Mouse (Mus musculus) limb, embryonic 14.5 days (tissue): ENCODE measurements at regions not wholly inside any gene's neighbourhood (a gene's known extent, or its start where the extent isn't known, plus 50 kb on each side); places are given as distances from the start of the nearest gene placed in this dataset.

Experiments used
- ATAC-seq: fragments of 200-750 bp; cut with Nextera tagmentation; 2 replicates; pipeline ENCODE4 v1.8.0; 2017; ENCODE audit warnings: low read depth, moderate number of reproducible peaks, moderate TSS enrichment; ENCODE audit not compliant: low FRiP score
- DNase-seq: peaks from one replicate; pipeline ENCODE4 v3.0.0-alpha.2; 2015; ENCODE audit warnings: low spot score
- H3K27ac ChIP-seq: fragments of 300-500 bp; sonication (generic); replicated peaks from 2 replicates; pipeline ENCODE4 v1.5.1; 2014; ENCODE audit warnings: low read depth, mild to moderate bottlenecking, low read length, moderate library complexity, mixed read lengths
- H3K27me3 ChIP-seq: fragments of 300-500 bp; sonication (generic); 2 replicates; pipeline ENCODE4 v1.6.1; 2014; ENCODE audit warnings: low read length, mixed read lengths; ENCODE audit not compliant: control insufficient read depth, insufficient read depth
- H3K36me3 ChIP-seq: fragments of 300-500 bp; sonication (generic); 2 replicates; pipeline ENCODE4 v1.6.1; 2014; ENCODE audit warnings: mild to moderate bottlenecking, low read length, moderate library complexity, mixed read lengths; ENCODE audit not compliant: control insufficient read depth, insufficient read depth
- H3K4me1 ChIP-seq: fragments of 300-500 bp; sonication (generic); 2 replicates; pipeline ENCODE4 v1.6.1; 2014; ENCODE audit warnings: antibody characterized with exemption, low read length, mixed read lengths; ENCODE audit not compliant: control insufficient read depth, insufficient read depth
- H3K4me2 ChIP-seq: fragments of 300-500 bp; sonication (generic); replicated peaks from 2 replicates; pipeline ENCODE4 v1.6.1; 2014; ENCODE audit warnings: low read depth, mild to moderate bottlenecking, low read length, moderate library complexity; ENCODE audit not compliant: severe bottlenecking
- H3K4me3 ChIP-seq: fragments of 300-500 bp; sonication (generic); replicated peaks from 2 replicates; pipeline ENCODE4 v1.5.1; 2014; ENCODE audit warnings: low read length
- H3K9ac ChIP-seq: fragments of 300-500 bp; sonication (generic); 2 replicates; pipeline ENCODE4 v1.6.1; 2014; ENCODE audit warnings: mild to moderate bottlenecking, low read depth, low read length, moderate library complexity; ENCODE audit not compliant: severe bottlenecking
- H3K9me3 ChIP-seq: fragments of 300-500 bp; sonication (generic); 2 replicates; pipeline ENCODE4 v1.6.1; 2016; ENCODE audit warnings: low read length; ENCODE audit not compliant: control insufficient read depth
- POLR2A ChIP-seq: fragments of 200-500 bp; IDR thresholded peaks from 2 replicates; pipeline ENCODE4 v1.8.0; 2012; ENCODE audit warnings: inconsistent platforms, mild to moderate bottlenecking, moderate library complexity, borderline replicate concordance; ENCODE audit not compliant: insufficient read depth, insufficient read length; ENCODE audit errors: extremely low read depth
- WGBS: fragments of 180-500 bp; shearing (Covaris S2); extraction: QIAGEN DNeasy Blood & Tissue Kit; methylation state at CpG from one replicate; pipeline ENCODE4 v1.1.7; 2014; 5-methylcytosine and 5-hydroxymethylcytosine counted together

GRCm38 (mm10) chr4:84202231-84202630 is 472.8 kb downstream of the Bnc2 start:
- H3K4me2 ChIP-seq: no peak overlapping the region
- H3K36me3 ChIP-seq: no peaks in the 10 kb centered on the region
- H3K27me3 ChIP-seq: no peaks in the 10 kb centered on the region
- H3K4me1 ChIP-seq: peaks cover 17% of the 10 kb centered on the region
- no peaks in the 10 kb centered on the region for H3K9me3 ChIP-seq
- ATAC-seq (0 out of 2 replicates have a peak, but pooled peaks have one; percentile 34), DNase-seq (no peak)
- no peak overlapping the region for H3K4me3 ChIP-seq
- no peak for TF ChIP-seq POLR2A
- 22% methylated on average over 2 of the region's 2 CpGs for WGBS
- H3K27ac ChIP-seq: no peak overlapping the region
- H3K9ac ChIP-seq: no peak overlapping the region

GRCm38 (mm10) chr4:84203680-84204079 is 471.4 kb downstream of the Bnc2 start:
- no peaks in the 10 kb centered on the region for H3K9me3 ChIP-seq
- no peak overlapping the region for H3K9ac ChIP-seq
- peaks cover 17% of the 10 kb centered on the region for H3K4me1 ChIP-seq
- ATAC-seq (no peak), DNase-seq (no peak)
- H3K27me3 ChIP-seq: no peaks in the 10 kb centered on the region
- H3K27ac ChIP-seq: no peak overlapping the region
- WGBS: 65% methylated on average over 1 of the region's 1 CpGs
- H3K4me2 ChIP-seq: no peak overlapping the region
- H3K36me3 ChIP-seq: no peaks in the 10 kb centered on the region
- H3K4me3 ChIP-seq: no peak overlapping the region
- no peak for TF ChIP-seq POLR2A

GRCm38 (mm10) chr4:84204777-84205176 is 470.3 kb downstream of the Bnc2 start:
- Histone ChIP-seq H3K9ac (no peak overlapping the region), H3K4me1 (peaks cover 7% of the 10 kb centered on the region), H3K4me2 (no peak overlapping the region), H3K27ac (no peak overlapping the region), H3K9me3 (no peaks in the 10 kb centered on the region), H3K27me3 (no peaks in the 10 kb centered on the region), H3K36me3 (no peaks in the 10 kb centered on the region), H3K4me3 (no peak overlapping the region)
- no peak for TF ChIP-seq POLR2A
- no peak for ATAC-seq
- DNase-seq: no peak

- no peak for DNase-seq
- no peak for TF ChIP-seq POLR2A
- no peak overlapping the region for H3K4me2 ChIP-seq
Measured at GRCm38 (mm10) chr4:84208175-84208574, 466.9 kb downstream of the Bnc2 start.

GRCm38 (mm10) chr4:84209538-84209937 is 465.5 kb downstream of the Bnc2 start:
- DNase-seq (no peak), ATAC-seq (no peak)
- TF ChIP-seq POLR2A: no peak
- H3K27ac ChIP-seq: no peak overlapping the region
- no peaks in the 10 kb centered on the region for H3K27me3 ChIP-seq
- no peak overlapping the region for H3K4me2 ChIP-seq
- H3K9me3 ChIP-seq: no peaks in the 10 kb centered on the region
- no peaks in the 10 kb centered on the region for H3K36me3 ChIP-seq
- no peak overlapping the region for H3K9ac ChIP-seq
- 76% methylated on average over 2 of the region's 2 CpGs for WGBS
- peaks cover 17% of the 10 kb centered on the region for H3K4me1 ChIP-seq
- H3K4me3 ChIP-seq: no peak overlapping the region

More at GRCm38 (mm10) chr4:84208175-84208574, 466.9 kb downstream of the Bnc2 start:
- Histone ChIP-seq H3K9ac (no peak overlapping the region), H3K36me3 (no peaks in the 10 kb centered on the region), H3K27ac (no peak overlapping the region), H3K9me3 (no peaks in the 10 kb centered on the region), H3K4me3 (no peak overlapping the region), H3K27me3 (no peaks in the 10 kb centered on the region), H3K4me1 (peaks cover 17% of the 10 kb centered on the region)
- no peak for ATAC-seq
- 76% methylated on average over 1 of the region's 1 CpGs for WGBS
